Mouse (Mus musculus): Measurements from ENCODE around the gene Kcnn3. TPM values are rescaled to one million over a fixed set of nuclear protein-coding genes. Genes with fewer than 3 reads are reported as not detected.

The Kcnn3 gene
- total RNA-seq, 2 experiments from 2014 or later, result 3.3 to 6.0 TPM

- intact Hi-C loops (cut with DNase I; ENCODE audit: low total_unique reads), result no loop called here
- peak; percentile 25 for DNase-seq
These were observed 126.9 kb downstream of the Kcnn3 start for GRCm38 (mm10) chr3:89646813-89647255.

- intact Hi-C loops (cut with DNase I; ENCODE audit: low total_unique reads), result no loop called here
- no peak for DNase-seq
These were observed 127.4 kb downstream of the Kcnn3 start for GRCm38 (mm10) chr3:89647268-89647874.

GRCm38 (mm10) chr3:89649890-89650289, 129.9 kb downstream of the Kcnn3 start:
- intact Hi-C loops (cut with DNase I; ENCODE audit: low total_unique reads), result no loop called here
- DNase-seq, result no peak

- intact Hi-C loops (cut with DNase I; ENCODE audit: low total_unique reads), result no loop called here
These were observed 133.4 kb downstream of the Kcnn3 start for GRCm38 (mm10) chr3:89653231-89653954.

GRCm38 (mm10) chr3:89657092-89657491, 137.1 kb downstream of the Kcnn3 start:
- no peak for DNase-seq
- intact Hi-C loops (cut with DNase I; ENCODE audit: low total_unique reads), result no loop called here

More at GRCm38 (mm10) chr3:89653231-89653954, 133.4 kb downstream of the Kcnn3 start:
- no peak for DNase-seq

GRCm38 (mm10) chr3:89658457-89658856, 138.5 kb downstream of the Kcnn3 start:
- intact Hi-C loops (cut with DNase I; ENCODE audit: low total_unique reads), result no loop called here
- no peak for DNase-seq

- intact Hi-C loops (cut with DNase I; ENCODE audit: low total_unique reads), result no loop called here
These were observed 140.1 kb downstream of the Kcnn3 start for GRCm38 (mm10) chr3:89659938-89660620.

GRCm38 (mm10) chr3:89664808-89665207, 144.8 kb downstream of the Kcnn3 start:
- DNase-seq, result no peak
- intact Hi-C loops (cut with DNase I; ENCODE audit: low total_unique reads), result no loop called here

More at GRCm38 (mm10) chr3:89659938-89660620, 140.1 kb downstream of the Kcnn3 start:
- DNase-seq, result no peak

GRCm38 (mm10) chr3:89667131-89667530, 147.2 kb downstream of the Kcnn3 start:
- intact Hi-C loops (cut with DNase I; ENCODE audit: low total_unique reads), result no loop called here
- no peak for DNase-seq

GRCm38 (mm10) chr3:89671334-89671733, 151.4 kb downstream of the Kcnn3 start:
- intact Hi-C loops (cut with DNase I; ENCODE audit: low total_unique reads), result no loop called here
- DNase-seq, result no peak

GRCm38 (mm10) chr3:89672573-89673317, 152.8 kb downstream of the Kcnn3 start:
- intact Hi-C loops (cut with DNase I; ENCODE audit: low total_unique reads), result no loop called here
- no peak for DNase-seq

- no peak for DNase-seq
- intact Hi-C loops (cut with DNase I; ENCODE audit: low total_unique reads), result no loop called here
These were observed 157.7 kb downstream of the Kcnn3 start for GRCm38 (mm10) chr3:89677617-89678016.

- DNase-seq, result no peak
- intact Hi-C loops (cut with DNase I; ENCODE audit: low total_unique reads), result loop anchor here (2.0 kb wide), 1 partner anchor 173 kb away; no protein-coding TSS in a partner anchor
These were observed 166.1 kb downstream of the Kcnn3 start for GRCm38 (mm10) chr3:89686031-89686430.

GRCm38 (mm10) chr3:89688694-89689581, 169.0 kb downstream of the Kcnn3 start:
- intact Hi-C loops (cut with DNase I; ENCODE audit: low total_unique reads), result no loop called here
- DNase-seq, result peak; percentile 84

GRCm38 (mm10) chr3:89691776-89692175, 171.8 kb downstream of the Kcnn3 start:
- no peak for DNase-seq
- intact Hi-C loops (cut with DNase I; ENCODE audit: low total_unique reads), result no loop called here

- DNase-seq, result no peak
- intact Hi-C loops (cut with DNase I; ENCODE audit: low total_unique reads), result no loop called here
These were observed 176.3 kb downstream of the Kcnn3 start for GRCm38 (mm10) chr3:89696152-89696821.

- no peak for DNase-seq
- intact Hi-C loops (cut with DNase I; ENCODE audit: low total_unique reads), result no loop called here
These were observed 179.0 kb downstream of the Kcnn3 start for GRCm38 (mm10) chr3:89698958-89699357.

GRCm38 (mm10) chr3:89700461-89700860, 180.5 kb downstream of the Kcnn3 start:
- intact Hi-C loops (cut with DNase I; ENCODE audit: low total_unique reads), result no loop called here
- DNase-seq, result no peak

All from gastrocnemius, postnatal 14 days (tissue).